Mouse (Mus musculus): ENCODE measurements around the gene Rab11fip5. TPM values are rescaled to one million over a fixed set of nuclear protein-coding genes. Genes with fewer than 3 reads are reported as not detected.

Rab11fip5 gene
- polyA plus RNA-seq, 1 experiment from 2014 or later, result 10.6 TPM

GRCm38 (mm10) chr6:85371859-85372405, 2.5 kb downstream of the Rab11fip5 start:
- no peaks in the 10 kb centered on the region for H3K9me3 ChIP-seq (replicated peaks)
- peaks cover 14% of the 10 kb centered on the region; the same call in 1 of the 2 replicates for H3K27me3 ChIP-seq
- peaks cover 27% of the 10 kb centered on the region for H3K4me1 ChIP-seq
- H3K4me2 ChIP-seq (replicated peaks), result no peak overlapping the region
- ATAC-seq (ENCODE audit: low FRiP score), result no peak
- H3K36me3 ChIP-seq, result no peaks in the 10 kb centered on the region
- H3K27ac ChIP-seq, result no peak overlapping the region
- no peak overlapping the region for H3K9ac ChIP-seq
- 87% methylated on average over 6 of the region's 6 CpGs for WGBS
- no peak overlapping the region for H3K4me3 ChIP-seq

DNA sequence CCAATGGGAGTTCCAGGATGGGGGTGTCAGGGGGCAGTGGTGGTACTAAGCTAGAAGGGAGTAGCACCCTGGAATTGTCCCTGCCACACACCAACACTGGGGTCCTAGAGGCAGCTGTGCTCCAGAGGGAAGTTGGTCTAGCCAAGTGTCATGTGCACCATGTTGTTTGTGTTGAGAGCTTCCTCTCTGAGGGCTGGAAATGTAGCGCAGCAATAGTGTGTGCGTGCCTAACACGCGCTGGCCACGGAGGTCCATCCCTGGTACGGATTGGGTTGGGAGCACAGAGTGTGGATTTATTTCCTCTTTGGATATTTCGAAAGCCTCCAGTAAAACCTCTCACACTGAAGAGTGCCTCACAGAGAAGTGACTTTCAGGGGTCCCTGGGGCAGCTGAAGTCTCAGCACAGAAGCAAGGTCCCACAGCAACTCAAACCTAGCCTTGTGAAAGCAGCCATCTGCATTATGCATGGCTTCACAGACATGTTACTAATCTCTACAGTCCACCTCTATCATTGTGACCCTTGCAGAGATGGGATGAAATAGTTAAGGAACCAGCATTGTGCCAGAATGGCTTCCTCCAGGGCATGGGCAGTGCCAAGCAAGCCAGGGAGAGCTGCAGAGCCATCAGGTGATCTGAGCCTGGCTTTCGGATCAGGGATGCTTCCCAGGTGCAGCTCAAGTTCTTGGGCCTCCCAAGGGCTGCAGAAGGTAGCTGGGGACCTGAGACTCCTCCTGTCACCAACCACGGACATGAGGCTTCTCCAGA, 3.6 kb downstream of the Rab11fip5 start:
- Histone ChIP-seq H3K4me2 (replicated peaks) (no peak overlapping the region), H3K36me3 (no peaks in the 10 kb centered on the region), H3K9ac (no peak overlapping the region), H3K4me3 (no peak overlapping the region), H3K27ac (no peak overlapping the region), H3K27me3 (peaks cover 9% of the 10 kb centered on the region; the same call in 1 of the 2 replicates), H3K4me1 (peaks cover 27% of the 10 kb centered on the region), H3K9me3 (replicated peaks) (no peaks in the 10 kb centered on the region)
- WGBS, result 90% methylated on average over 9 of the region's 9 CpGs
- ATAC-seq (ENCODE audit: low FRiP score), result no peak

- no peak overlapping the region for H3K4me3 ChIP-seq
- H3K9me3 ChIP-seq (replicated peaks), result no peaks in the 10 kb centered on the region
- no peak overlapping the region for H3K4me2 ChIP-seq (replicated peaks)
- WGBS, result 94% methylated on average over 5 of the region's 5 CpGs
- peaks cover 27% of the 10 kb centered on the region for H3K4me1 ChIP-seq
- no peak overlapping the region for H3K27ac ChIP-seq
- H3K36me3 ChIP-seq, result no peaks in the 10 kb centered on the region
- H3K27me3 ChIP-seq, result 0 out of 2 replicates have a peak, but pooled peaks cover 9% of the 10 kb centered on the region
- no peak for ATAC-seq (ENCODE audit: low FRiP score)
- H3K9ac ChIP-seq, result no peak overlapping the region
Observed at GRCm38 (mm10) chr6:85370041-85370440, 4.4 kb downstream of the Rab11fip5 start.

DNA sequence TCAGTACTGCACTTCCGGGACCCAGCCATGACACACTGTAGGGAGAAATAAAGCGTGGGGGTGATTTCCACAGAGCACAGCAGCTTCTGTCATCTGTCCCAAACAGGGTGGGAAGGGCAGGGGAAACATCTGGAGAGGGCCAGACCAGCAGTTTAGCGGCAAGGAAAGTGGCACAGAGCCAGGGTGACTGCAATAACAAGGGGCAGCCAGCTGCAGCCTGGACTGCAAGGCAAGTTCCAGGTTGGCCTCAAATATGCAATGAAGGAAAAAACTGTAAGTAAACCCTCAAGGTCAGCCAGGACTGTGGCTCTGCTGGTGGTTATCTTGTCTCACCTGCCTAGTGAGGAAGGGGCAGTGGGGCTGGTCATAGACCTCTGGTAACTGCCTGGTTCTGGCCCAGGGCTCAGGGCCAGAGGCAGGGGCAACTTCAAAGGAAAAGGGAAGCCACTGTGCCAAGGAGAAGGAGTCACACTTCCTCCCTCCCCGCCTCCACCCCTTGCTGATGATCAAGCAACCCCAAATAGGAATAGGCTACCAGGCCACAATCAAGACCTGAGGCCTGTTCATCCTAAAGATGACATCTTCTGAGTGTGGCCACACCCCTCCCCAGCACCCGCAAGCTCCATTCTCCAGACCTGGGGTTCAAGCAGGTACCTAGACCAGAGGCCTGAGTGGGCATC, 5.1 kb downstream of the Rab11fip5 start:
- H3K4me1 ChIP-seq, result peaks cover 27% of the 10 kb centered on the region
- no peak overlapping the region for H3K9ac ChIP-seq
- no peak overlapping the region for H3K4me2 ChIP-seq (replicated peaks)
- H3K36me3 ChIP-seq, result no peaks in the 10 kb centered on the region
- no peaks in the 10 kb centered on the region for H3K9me3 ChIP-seq (replicated peaks)
- H3K4me3 ChIP-seq, result no peak overlapping the region
- 0 out of 2 replicates have a peak, but pooled peaks cover 9% of the 10 kb centered on the region for H3K27me3 ChIP-seq
- H3K27ac ChIP-seq, result no peak overlapping the region
- WGBS, result 81% methylated on average over 5 of the region's 5 CpGs
- ATAC-seq (ENCODE audit: low FRiP score), result no peak

- Histone ChIP-seq H3K4me1 (peaks cover 24% of the 10 kb centered on the region), H3K4me3 (no peak overlapping the region), H3K27me3 (0 out of 2 replicates have a peak, but pooled peaks cover 9% of the 10 kb centered on the region), H3K9me3 (replicated peaks) (no peaks in the 10 kb centered on the region), H3K36me3 (no peaks in the 10 kb centered on the region), H3K27ac (no peak overlapping the region), H3K9ac (no peak overlapping the region), H3K4me2 (replicated peaks) (no peak overlapping the region)
- WGBS, result 60% methylated on average over 5 of the region's 5 CpGs
- ATAC-seq (ENCODE audit: low FRiP score), result no peak
Observed at GRCm38 (mm10) chr6:85368722-85369121, 5.7 kb downstream of the Rab11fip5 start.

- Histone ChIP-seq H3K4me1 (peaks cover 18% of the 10 kb centered on the region), H3K9me3 (replicated peaks) (no peaks in the 10 kb centered on the region), H3K27me3 (0 out of 2 replicates have a peak, but pooled peaks cover 9% of the 10 kb centered on the region), H3K27ac (no peak overlapping the region), H3K36me3 (no peaks in the 10 kb centered on the region), H3K4me3 (no peak overlapping the region), H3K9ac (no peak overlapping the region), H3K4me2 (replicated peaks) (no peak overlapping the region)
- WGBS, result 100% methylated on average over 1 of the region's 1 CpGs
- ATAC-seq (ENCODE audit: low FRiP score), result no peak
Observed at GRCm38 (mm10) chr6:85368166-85368565, 6.3 kb downstream of the Rab11fip5 start.

DNA sequence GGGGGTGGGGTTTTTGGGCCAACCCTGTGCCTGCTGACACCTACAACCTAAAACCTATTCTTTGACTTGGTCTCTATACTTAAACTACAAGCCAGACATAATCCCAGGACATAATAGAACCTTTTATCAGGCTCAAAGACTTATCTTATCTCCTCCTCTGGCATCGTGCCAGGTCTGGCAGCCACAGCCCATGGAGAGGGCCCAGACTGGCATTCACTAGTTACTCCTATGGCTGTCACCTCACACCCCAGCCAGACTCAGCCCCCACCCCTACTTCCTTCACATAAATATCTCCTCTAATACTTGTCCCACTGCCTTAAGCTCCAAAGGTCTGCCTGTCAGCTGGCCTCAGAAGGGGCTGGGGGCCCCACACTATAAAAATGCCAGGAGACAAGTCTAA, 8.0 kb downstream of the Rab11fip5 start:
- Histone ChIP-seq H3K4me2 (replicated peaks) (no peak overlapping the region), H3K4me1 (peaks cover 8% of the 10 kb centered on the region; the same call in 1 of the 2 replicates), H3K36me3 (no peaks in the 10 kb centered on the region), H3K4me3 (no peak overlapping the region), H3K9ac (no peak overlapping the region), H3K27me3 (0 out of 2 replicates have a peak, but pooled peaks cover 5% of the 10 kb centered on the region), H3K9me3 (replicated peaks) (no peaks in the 10 kb centered on the region), H3K27ac (no peak overlapping the region)
- no peak for ATAC-seq (ENCODE audit: low FRiP score)
- 89% methylated on average over 1 of the region's 1 CpGs for WGBS

DNA sequence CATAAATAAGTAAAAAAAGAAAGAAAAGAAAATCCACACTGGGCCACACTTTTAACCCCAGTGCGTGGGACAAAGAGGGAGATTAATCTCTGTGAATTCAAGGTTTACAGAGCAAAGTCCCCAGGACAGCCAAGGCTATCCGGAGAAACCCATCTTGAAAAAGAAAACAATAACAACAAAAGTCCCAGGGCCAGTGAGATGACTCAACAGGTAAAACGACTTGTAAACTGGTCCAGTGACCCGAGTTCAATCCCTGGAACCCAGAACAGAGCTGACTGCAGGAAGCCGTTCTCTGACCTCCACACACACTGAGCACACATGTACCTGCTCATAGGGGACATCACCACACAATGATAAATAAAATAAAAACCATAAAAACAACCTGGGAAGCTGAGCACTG, 10.0 kb downstream of the Rab11fip5 start:
- no peaks in the 10 kb centered on the region for H3K36me3 ChIP-seq
- H3K9me3 ChIP-seq (replicated peaks), result no peaks in the 10 kb centered on the region
- peaks cover 8% of the 10 kb centered on the region; the same call in 1 of the 2 replicates for H3K4me1 ChIP-seq
- no peak overlapping the region for H3K4me3 ChIP-seq
- H3K9ac ChIP-seq, result no peak overlapping the region
- no peaks in the 10 kb centered on the region for H3K27me3 ChIP-seq
- H3K27ac ChIP-seq, result no peak overlapping the region
- WGBS, result 84% methylated on average over 5 of the region's 5 CpGs
- H3K4me2 ChIP-seq (replicated peaks), result no peak overlapping the region
- no peak for ATAC-seq (ENCODE audit: low FRiP score)

GRCm38 (mm10) chr6:85363906-85364260, 10.6 kb downstream of the Rab11fip5 start:
- Histone ChIP-seq H3K27me3 (no peaks in the 10 kb centered on the region), H3K9me3 (replicated peaks) (no peaks in the 10 kb centered on the region), H3K4me2 (replicated peaks) (no peak overlapping the region), H3K36me3 (no peaks in the 10 kb centered on the region), H3K4me1 (peaks cover 4% of the 10 kb centered on the region; the same call in 1 of the 2 replicates), H3K4me3 (no peak overlapping the region), H3K9ac (no peak overlapping the region), H3K27ac (no peak overlapping the region)
- ATAC-seq (ENCODE audit: low FRiP score), result no peak
- WGBS, result 92% methylated on average over 4 of the region's 4 CpGs

GRCm38 (mm10) chr6:85363231-85363905, 11.1 kb downstream of the Rab11fip5 start:
- WGBS, result 85% methylated on average over 5 of the region's 5 CpGs
- no peaks in the 10 kb centered on the region; the same call in 1 of the 2 replicates for H3K4me1 ChIP-seq
- no peak for ATAC-seq (ENCODE audit: low FRiP score)

GRCm38 (mm10) chr6:85362610-85363009, 11.8 kb downstream of the Rab11fip5 start:
- no peak overlapping the region for H3K4me3 ChIP-seq
- no peak overlapping the region for H3K4me2 ChIP-seq (replicated peaks)
- H3K9ac ChIP-seq, result no peak overlapping the region
- H3K27ac ChIP-seq, result no peak overlapping the region
- no peaks in the 10 kb centered on the region for H3K36me3 ChIP-seq
- ATAC-seq (ENCODE audit: low FRiP score), result no peak
- no peaks in the 10 kb centered on the region for H3K9me3 ChIP-seq (replicated peaks)
- 83% methylated on average over 5 of the region's 5 CpGs for WGBS
- H3K27me3 ChIP-seq, result no peaks in the 10 kb centered on the region
- H3K4me1 ChIP-seq, result no peaks in the 10 kb centered on the region; the same call in 1 of the 2 replicates

More at GRCm38 (mm10) chr6:85363231-85363905, 11.1 kb downstream of the Rab11fip5 start:
- Histone ChIP-seq H3K27ac (no peak overlapping the region), H3K9ac (no peak overlapping the region), H3K27me3 (no peaks in the 10 kb centered on the region), H3K9me3 (replicated peaks) (no peaks in the 10 kb centered on the region), H3K36me3 (no peaks in the 10 kb centered on the region), H3K4me2 (replicated peaks) (no peak overlapping the region), H3K4me3 (no peak overlapping the region)

GRCm38 (mm10) chr6:85360311-85360710, 14.1 kb downstream of the Rab11fip5 start:
- no peak overlapping the region for H3K4me3 ChIP-seq
- 85% methylated on average over 5 of the region's 5 CpGs for WGBS

More at GRCm38 (mm10) chr6:85360311-85360710, 14.1 kb downstream of the Rab11fip5 start:
- Histone ChIP-seq H3K36me3 (no peaks in the 10 kb centered on the region), H3K4me2 (replicated peaks) (no peak overlapping the region), H3K27ac (no peak overlapping the region), H3K4me1 (no peaks in the 10 kb centered on the region), H3K9me3 (replicated peaks) (no peaks in the 10 kb centered on the region), H3K9ac (no peak overlapping the region), H3K27me3 (no peaks in the 10 kb centered on the region)
- ATAC-seq (ENCODE audit: low FRiP score), result no peak

All from hindbrain, embryonic 12.5 days (tissue).